Mouse (Mus musculus) gastrocnemius, adult 8-10 months (tissue): Measurements from ENCODE around the gene Rnf216. TPM values are rescaled to one million over a fixed set of nuclear protein-coding genes. Genes with fewer than 3 reads are reported as not detected.

Source experiments
- DNase-seq, 2 experiments: peaks; one replicate each; pipeline ENCODE4 v3.0.0; 2022; ENCODE audit warnings: low spot score in 2 of 2
- total RNA-seq, 4 experiments: library from RNA; stranded (reverse); gene quantifications; 2 replicates each; pipeline ENCODE4 v1.2.4; 2022

The Rnf216 gene
- total RNA-seq, 4 experiments from 2014 or later: 16.3 to 18.1 (median 17.9) TPM

- DNase-seq: no peak
These were observed 95.4 kb downstream of the Rnf216 start for GRCm38 (mm10) chr5:143017401-143017800.

- no peak for DNase-seq
These were observed 103.4 kb downstream of the Rnf216 start for GRCm38 (mm10) chr5:143009383-143009782.

GRCm38 (mm10) chr5:143000654-143001500, 111.9 kb downstream of the Rnf216 start:
- no peak for DNase-seq

GRCm38 (mm10) chr5:143000091-143000490, 112.7 kb downstream of the Rnf216 start:
- no peak for DNase-seq

- DNase-seq: no peak
These were observed 114.6 kb downstream of the Rnf216 start for GRCm38 (mm10) chr5:142998171-142998570.

- DNase-seq: no peak
These were observed 115.3 kb downstream of the Rnf216 start for GRCm38 (mm10) chr5:142997526-142997925.

GRCm38 (mm10) chr5:142994746-142995145, 118.0 kb downstream of the Rnf216 start:
- DNase-seq: no peak

- no peak for DNase-seq
These were observed 123.6 kb downstream of the Rnf216 start for GRCm38 (mm10) chr5:142989167-142989566.

- no peak for DNase-seq
These were observed 124.3 kb downstream of the Rnf216 start for GRCm38 (mm10) chr5:142988520-142988919.

- DNase-seq: no peak
These were observed 128.5 kb downstream of the Rnf216 start for GRCm38 (mm10) chr5:142984271-142984670.

- DNase-seq: no peak
These were observed 129.6 kb downstream of the Rnf216 start for GRCm38 (mm10) chr5:142983174-142983573.

GRCm38 (mm10) chr5:142982046-142982801, 130.6 kb downstream of the Rnf216 start:
- no peak for DNase-seq

GRCm38 (mm10) chr5:142976516-142976915, 136.3 kb downstream of the Rnf216 start:
- no peak for DNase-seq

GRCm38 (mm10) chr5:142974598-142975121, 138.1 kb downstream of the Rnf216 start:
- DNase-seq: peak in 1 of 2 experiments; percentile 35

- DNase-seq: no peak
These were observed 138.8 kb downstream of the Rnf216 start for GRCm38 (mm10) chr5:142973971-142974370.

GRCm38 (mm10) chr5:142968411-142968810, 144.4 kb downstream of the Rnf216 start:
- no peak for DNase-seq

- no peak for DNase-seq
These were observed 148.1 kb downstream of the Rnf216 start for GRCm38 (mm10) chr5:142964650-142965049.

- DNase-seq: no peak
These were observed 148.9 kb downstream of the Rnf216 start for GRCm38 (mm10) chr5:142963705-142964494.

GRCm38 (mm10) chr5:142963003-142963704, 149.6 kb downstream of the Rnf216 start:
- DNase-seq: no peak

GRCm38 (mm10) chr5:142962444-142962961, 150.3 kb downstream of the Rnf216 start:
- DNase-seq: no peak
